14 mouse cellular contexts compared by ENCODE assay signal in the genomic region with DNA sequence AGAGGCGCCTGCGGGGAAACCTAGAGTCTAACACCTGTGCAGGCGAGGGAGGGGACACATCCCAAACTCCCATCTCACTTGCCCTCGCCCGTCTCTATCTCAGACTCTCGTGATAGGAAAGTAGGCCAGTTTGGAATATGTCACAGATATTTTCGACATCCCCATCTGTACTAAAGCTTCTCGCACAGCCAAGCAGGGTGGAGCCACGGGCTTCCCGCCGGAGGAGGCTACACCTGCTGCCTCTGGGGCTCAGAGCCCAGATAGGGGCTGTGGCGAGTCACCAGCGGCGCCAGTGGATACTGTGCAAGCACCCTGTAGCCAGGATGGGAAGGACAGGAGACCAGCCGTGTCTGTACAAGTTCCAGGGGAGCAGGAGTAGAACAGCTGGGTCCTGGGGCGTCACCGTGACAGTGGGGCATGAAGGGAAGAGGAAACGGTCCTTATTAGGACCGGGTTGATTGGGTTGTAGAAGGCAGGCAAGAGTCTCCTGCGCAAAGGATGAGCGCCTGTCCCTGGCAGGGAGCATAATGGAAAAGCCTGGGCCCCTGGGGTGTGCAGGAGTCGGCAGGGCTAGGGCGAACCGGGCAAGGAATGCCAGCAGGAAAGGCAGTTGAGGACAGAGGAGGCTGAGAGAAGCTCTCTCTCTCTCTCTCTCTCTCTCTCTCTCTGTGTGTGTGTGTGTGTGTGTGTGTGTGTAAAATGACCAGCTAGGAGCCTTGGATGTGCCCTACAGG. TPM values are rescaled to one million over a fixed set of nuclear protein-coding genes. Genes with fewer than 3 reads are reported as not detected.
A peak's percentile ranks its signal among the peaks of the same experiment; 100 is the strongest.
DNase-seq lines count a peak whose midpoint lies in the region; ATAC-seq and TF ChIP-seq lines count a peak whose summit lies in the region.
"Had no signal": no experiment of that assay in that cellular context is flagged by ENCODE, and none has a peak within 500 bp of the region (broad histone marks: within the 10 kb centered on the region; RNA-seq: fewer than 3 reads in every experiment).

No protein-coding gene starts in this region.

- no peak for TF ChIP-seq CTCF in E14TG2a.4 (conservative IDR thresholded peaks at IDR 0.05; ENCODE audit: low read length)

- no peak overlapping the region for H3K27ac ChIP-seq in heart, embryonic 12.5 days (ENCODE audit: poor library complexity, severe bottlenecking)
- no peak overlapping the region for H3K27ac ChIP-seq in hindbrain, embryonic 15.5 days (replicated peaks)
- H3K27ac ChIP-seq: embryonic facial prominence, embryonic 15.5 days; stomach, embryonic 15.5 days had no signal

- no peak overlapping the region for H3K9ac ChIP-seq in heart, embryonic 12.5 days
- no peak overlapping the region for H3K9ac ChIP-seq in hindbrain, embryonic 15.5 days
- H3K9ac ChIP-seq: embryonic facial prominence, embryonic 15.5 days; stomach, embryonic 15.5 days had no signal

- H3K4me2 ChIP-seq in heart, embryonic 12.5 days: peak overlapping the region; percentile 12
- H3K4me2 ChIP-seq in hindbrain, embryonic 15.5 days: peak overlapping the region; percentile 14
- H3K4me2 ChIP-seq: embryonic facial prominence, embryonic 15.5 days; stomach, embryonic 15.5 days had no signal

- H3K4me3 ChIP-seq in heart, embryonic 12.5 days: no peak overlapping the region
- peak overlapping the region; percentile 58 for H3K4me3 ChIP-seq in E14TG2a.4 (replicated peaks; ENCODE audit: low read length)
- H3K4me3 ChIP-seq in hindbrain, embryonic 15.5 days: no peak overlapping the region
- H3K4me3 ChIP-seq: embryonic facial prominence, embryonic 15.5 days; stomach, embryonic 15.5 days had no signal

- H3K9me3 ChIP-seq in heart, embryonic 12.5 days (replicated peaks): no peaks in the 10 kb centered on the region
- no peaks in the 10 kb centered on the region for H3K9me3 ChIP-seq in E14TG2a.4 (ENCODE audit: low read length)
- no peaks in the 10 kb centered on the region for H3K9me3 ChIP-seq in hindbrain, embryonic 15.5 days
- H3K9me3 ChIP-seq: embryonic facial prominence, embryonic 15.5 days; stomach, embryonic 15.5 days had no signal

- no peak for DNase-seq in heart, postnatal 14 days
- peak; percentile 49 for DNase-seq in cerebellum, adult 11-12 months
- no peak for DNase-seq in T-cell, adult 2 months (ENCODE audit: low spot score)
- DNase-seq in kidney, adult 8-10 months: no peak
- DNase-seq: gastrocnemius, postnatal 36 days; lung, postnatal 36 days had no signal

- intact Hi-C loops in heart, postnatal 14 days (cut with DNase I): no loop called here

- peaks cover 20% of the 10 kb centered on the region for H3K4me1 ChIP-seq in heart, embryonic 12.5 days (replicated peaks)
- peaks cover 32% of the 10 kb centered on the region for H3K4me1 ChIP-seq in E14TG2a.4 (replicated peaks; ENCODE audit: low read depth, low read length)
- H3K4me1 ChIP-seq in hindbrain, embryonic 15.5 days (replicated peaks): peaks cover 6% of the 10 kb centered on the region

- H3K27me3 ChIP-seq in heart, embryonic 12.5 days (replicated peaks): peaks cover 8% of the 10 kb centered on the region; the same call in 1 of the 2 replicates
- peaks cover 15% of the 10 kb centered on the region for H3K27me3 ChIP-seq in E14TG2a.4 (ENCODE audit: insufficient read depth, low read length)
- no peaks in the 10 kb centered on the region for H3K27me3 ChIP-seq in hindbrain, embryonic 15.5 days

- WGBS in heart, embryonic 12.5 days: 35% methylated on average over 24 of the region's 24 CpGs
- 29% methylated on average over 24 of the region's 24 CpGs for WGBS in hindbrain, embryonic 15.5 days

- no peaks in the 10 kb centered on the region for H3K36me3 ChIP-seq in heart, embryonic 12.5 days
- no peaks in the 10 kb centered on the region for H3K36me3 ChIP-seq in E14TG2a.4 (ENCODE audit: insufficient read depth, low read length)
- H3K36me3 ChIP-seq in hindbrain, embryonic 15.5 days: no peaks in the 10 kb centered on the region
- H3K36me3 ChIP-seq: embryonic facial prominence, embryonic 15.5 days; stomach, embryonic 15.5 days had no signal

- ATAC-seq in heart, embryonic 12.5 days (ENCODE audit: insufficient number of reproducible peaks, low FRiP score): no peak
- ATAC-seq in hindbrain, embryonic 15.5 days (ENCODE audit: low FRiP score, low read depth): no peak
- no peak for ATAC-seq in granulocyte monocyte progenitor cell, adult 5-6 weeks (replicated peaks; ENCODE audit: poor library complexity, severe bottlenecking)
- ATAC-seq: CD4-positive, CD25-positive, alpha-beta regulatory T cell, adult 4 months had no signal

RNA-seq across cellular contexts. Expression of gene Srcin1, which starts 14.4 kb away (rescaled TPM):
- polyA plus RNA-seq in heart, embryonic 12.5 days (2016; fragmentation: Nextera tagmentation; extraction: Ambion mirVana): 0.09 TPM in 1 of 2 replicates, not detected in the other
- under 1 TPM; 0.29 to 0.34 TPM for total RNA-seq in heart, postnatal 14 days (2021)
- polyA plus RNA-seq in hindbrain, embryonic 15.5 days (2015; fragmentation: Nextera tagmentation; extraction: Ambion mirVana): 11.9 TPM in 2 replicates
- not detected in 2 replicates for total RNA-seq in granulocyte monocyte progenitor cell, adult 5-6 weeks (2014; fragmentation: Nextera tagmentation)
- not detected in 2 replicates for total RNA-seq in granulocyte monocyte progenitor cell, adult 5-6 weeks (2017)
- total RNA-seq: hematopoietic stem cell, adult 5-6 weeks had no signal
- polyA plus RNA-seq: CD4-positive, CD25-positive, alpha-beta regulatory T cell, adult 4 months had no signal

RNA-seq across cellular contexts. Expression of gene Epop, which starts 39.1 kb away (rescaled TPM):
- 2.0 and 2.5 TPM in 2 replicates for polyA plus RNA-seq in heart, embryonic 12.5 days (2016; fragmentation: Nextera tagmentation; extraction: Ambion mirVana)
- 1 to 10 TPM in 1 of 2 experiments, under 1 TPM in 1; 0.93 to 1.2 TPM for total RNA-seq in heart, postnatal 14 days (2021)
- polyA plus RNA-seq in hindbrain, embryonic 15.5 days (2015; fragmentation: Nextera tagmentation; extraction: Ambion mirVana): 2.6 and 3.0 TPM in 2 replicates
- 7.5 and 8.1 TPM in 2 replicates for total RNA-seq in granulocyte monocyte progenitor cell, adult 5-6 weeks (2014; fragmentation: Nextera tagmentation)
- total RNA-seq in granulocyte monocyte progenitor cell, adult 5-6 weeks (2017): 1.6 and 2.5 TPM in 2 replicates
